Mouse (Mus musculus): ENCODE results near the gene Tead3. TPM values are rescaled to one million over a fixed set of nuclear protein-coding genes. Genes with fewer than 3 reads are reported as not detected.
"Not testable (repeated sequence)": the region's sequence is repeated elsewhere in the genome, so short reads cannot be mapped to it uniquely, and the experiment has no call there.

Tead3 gene
- total RNA-seq, 2 experiments from 2014 or later = 0.04 to 0.15 TPM

- no peak for ATAC-seq (replicated peaks; ENCODE audit: poor library complexity)
Measured at GRCm38 (mm10) chr17:28360531-28361277, 10.1 kb upstream of the Tead3 start.

GRCm38 (mm10) chr17:28358576-28359261 lies 8.1 kb upstream of the Tead3 start:
- not testable (repeated sequence) for ATAC-seq (replicated peaks; ENCODE audit: poor library complexity)

- ATAC-seq (replicated peaks; ENCODE audit: poor library complexity) = no peak
Measured at GRCm38 (mm10) chr17:28355871-28356270, 5.3 kb upstream of the Tead3 start.

- no peak for ATAC-seq (replicated peaks; ENCODE audit: poor library complexity)
Measured at GRCm38 (mm10) chr17:28352018-28352417, 1.4 kb upstream of the Tead3 start.

GRCm38 (mm10) chr17:28351353-28351890 lies 805 bp upstream of the Tead3 start:
- no peak for ATAC-seq (replicated peaks; ENCODE audit: poor library complexity)

GRCm38 (mm10) chr17:28349901-28350465 lies 634 bp downstream of the Tead3 start:
- peak; percentile 8; the same call in 1 of the 2 replicates for ATAC-seq (replicated peaks; ENCODE audit: poor library complexity)

GRCm38 (mm10) chr17:28349264-28349880 lies 1.2 kb downstream of the Tead3 start:
- no peak for ATAC-seq (replicated peaks; ENCODE audit: poor library complexity)

- ATAC-seq (replicated peaks; ENCODE audit: poor library complexity) = no peak
Measured at GRCm38 (mm10) chr17:28348211-28348610, 2.4 kb downstream of the Tead3 start.

- ATAC-seq (replicated peaks; ENCODE audit: poor library complexity) = no peak
Measured at GRCm38 (mm10) chr17:28347327-28347726, 3.3 kb downstream of the Tead3 start.

- ATAC-seq (replicated peaks; ENCODE audit: poor library complexity) = no peak
Measured at GRCm38 (mm10) chr17:28345882-28346281, 4.7 kb downstream of the Tead3 start.

- no peak for ATAC-seq (replicated peaks; ENCODE audit: poor library complexity)
Measured at GRCm38 (mm10) chr17:28345271-28345721, 5.3 kb downstream of the Tead3 start.

- ATAC-seq (replicated peaks; ENCODE audit: poor library complexity) = no peak
Measured at GRCm38 (mm10) chr17:28344670-28345069, 5.9 kb downstream of the Tead3 start.

- no peak for ATAC-seq (replicated peaks; ENCODE audit: poor library complexity)
Measured at GRCm38 (mm10) chr17:28344050-28344607, 6.5 kb downstream of the Tead3 start.

- peak; percentile 86 for ATAC-seq (replicated peaks; ENCODE audit: poor library complexity)
Measured at GRCm38 (mm10) chr17:28341091-28341490, 9.5 kb downstream of the Tead3 start.

- ATAC-seq (replicated peaks; ENCODE audit: poor library complexity) = peak; percentile 8; the same call in 1 of the 2 replicates
Measured at GRCm38 (mm10) chr17:28340578-28340977, 10.0 kb downstream of the Tead3 start.

- no peak for ATAC-seq (replicated peaks; ENCODE audit: poor library complexity)
Measured at GRCm38 (mm10) chr17:28337547-28337946, 13.1 kb downstream of the Tead3 start.

GRCm38 (mm10) chr17:28335267-28335666 lies 15.3 kb downstream of the Tead3 start:
- no peak for ATAC-seq (replicated peaks; ENCODE audit: poor library complexity)

- no peak for ATAC-seq (replicated peaks; ENCODE audit: poor library complexity)
Measured at GRCm38 (mm10) chr17:28332915-28333546, 17.6 kb downstream of the Tead3 start.

- no peak for ATAC-seq (replicated peaks; ENCODE audit: poor library complexity)
Measured at GRCm38 (mm10) chr17:28332113-28332914, 18.3 kb downstream of the Tead3 start.
